Mouse (Mus musculus): ENCODE data around the gene Cdk1.
"Not testable (repeated sequence)": the region's sequence is repeated elsewhere in the genome, so short reads cannot be mapped to it uniquely, and the experiment has no call there.

Gene Cdk1

DNA sequence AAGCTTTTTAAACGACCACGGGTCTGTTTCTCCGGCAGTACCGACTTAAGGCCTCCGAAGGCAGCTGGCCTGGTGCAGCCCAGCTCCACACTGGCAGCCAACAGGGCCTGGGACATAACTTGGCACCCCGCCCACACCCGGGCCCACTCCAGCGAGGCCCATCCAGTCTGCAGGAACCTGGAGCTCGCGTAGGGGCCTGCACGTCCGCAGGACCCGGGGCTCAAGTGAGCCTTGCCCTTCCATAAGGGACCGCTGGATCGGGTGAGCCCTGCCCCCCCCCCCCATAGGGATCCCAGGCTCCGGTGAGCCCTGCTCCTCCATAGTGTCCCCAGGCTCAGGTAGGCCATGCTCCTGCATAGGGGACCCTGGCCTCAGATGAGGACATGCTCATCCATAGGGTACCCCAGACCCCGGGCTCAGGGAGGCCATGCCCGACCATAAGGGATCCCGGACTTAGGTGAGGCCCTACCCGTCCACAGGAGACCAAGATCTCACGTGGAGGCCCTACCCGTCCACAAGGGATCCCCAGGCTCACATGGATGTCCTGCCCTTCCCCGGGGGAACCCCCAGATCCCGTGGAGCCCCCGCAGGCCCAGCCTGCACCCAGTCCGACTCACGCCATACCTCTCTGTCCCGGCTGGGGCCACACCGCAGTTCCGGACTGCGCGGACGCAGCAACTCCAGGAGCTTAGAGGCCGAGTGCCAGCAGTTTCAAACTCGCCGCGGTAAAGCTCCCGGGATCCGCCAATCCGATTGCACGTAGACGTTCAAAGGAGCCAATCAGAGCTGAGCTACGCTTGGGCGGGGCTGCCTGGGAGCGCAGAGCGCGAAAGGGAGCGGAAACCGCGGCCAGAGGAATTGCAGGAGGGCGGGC is at the start of gene Cdk1:
Cdk1 (minus strand) TSS at position 727 of the 874 bp plus-strand sequence.
- peak; percentile 89 for DNase-seq (ENCODE audit: low read depth)

DNA sequence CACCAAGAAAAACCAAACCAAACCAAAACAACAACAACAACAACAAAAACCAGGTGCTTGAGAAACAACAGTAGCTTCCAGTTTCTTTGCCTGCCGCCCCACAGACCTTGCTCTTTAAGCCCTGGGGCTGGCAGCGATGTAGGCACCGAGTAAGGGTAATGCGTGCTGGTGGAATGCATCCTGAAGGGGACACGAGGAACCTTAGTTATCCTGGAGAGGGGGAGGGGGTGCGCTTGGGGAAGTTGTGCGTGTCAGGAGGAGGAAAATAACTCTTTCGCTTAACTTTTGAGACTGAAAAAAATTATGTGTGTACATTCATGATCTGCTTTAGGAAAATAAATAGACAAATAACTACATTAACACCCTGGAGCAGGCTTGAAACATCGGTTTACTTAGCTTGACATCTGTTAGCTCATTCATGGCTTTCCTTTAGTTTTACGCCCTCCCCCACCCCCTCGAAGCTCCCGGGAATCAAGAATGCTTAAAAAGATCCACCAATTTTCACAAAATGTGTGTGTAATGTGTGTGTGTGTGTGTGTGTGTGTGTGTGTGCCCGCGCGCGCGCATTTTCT is 47.2 kb upstream of the Cdk1 start:
- DNase-seq (ENCODE audit: low read depth) = no peak

DNA sequence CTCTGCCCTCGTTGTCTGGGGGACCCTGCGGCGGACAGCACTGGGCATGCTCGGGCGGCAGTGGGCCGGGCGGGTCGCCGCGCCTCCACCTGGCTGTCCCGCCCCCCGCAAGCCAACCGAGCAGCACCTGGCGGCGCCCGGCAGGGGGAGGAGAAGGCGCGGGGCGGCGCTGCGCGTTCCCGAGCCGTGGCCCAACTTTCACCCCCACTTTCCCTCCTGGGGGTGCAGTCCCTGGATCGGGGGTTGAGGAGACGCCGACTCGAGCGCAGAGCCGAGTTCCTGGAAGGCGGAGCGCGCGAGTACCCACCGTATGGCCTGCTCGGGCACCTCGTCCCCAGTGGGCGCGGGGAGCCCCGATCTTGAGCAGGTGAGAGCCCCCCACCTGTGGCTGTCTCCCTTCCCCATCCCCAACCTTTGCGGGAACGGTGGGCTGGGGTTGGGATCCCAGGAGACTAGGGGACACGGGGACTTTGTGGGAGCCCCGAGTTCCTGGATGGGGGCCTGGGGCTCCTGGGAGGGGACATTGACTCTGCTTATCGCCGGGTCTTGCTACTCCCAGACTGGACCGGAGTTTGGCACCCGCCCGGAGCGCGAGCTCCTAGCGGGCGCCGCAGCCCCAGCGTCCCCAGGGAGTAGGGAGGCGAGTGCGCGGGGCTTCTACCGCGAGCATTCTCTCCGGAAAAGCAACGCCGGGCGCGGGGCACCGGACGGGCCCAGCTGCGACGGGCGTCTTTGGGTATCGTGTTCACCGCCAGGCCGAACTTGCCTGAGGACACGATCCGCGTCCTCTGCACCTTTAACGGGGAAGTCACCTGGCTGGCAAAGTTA is 46.2 kb upstream of the Cdk1 start, which contains the start of gene Ank3:
Ank3 (plus strand) TSS at position 11 of the 828 bp plus-strand sequence.
- DNase-seq (ENCODE audit: low read depth) = no peak

DNA sequence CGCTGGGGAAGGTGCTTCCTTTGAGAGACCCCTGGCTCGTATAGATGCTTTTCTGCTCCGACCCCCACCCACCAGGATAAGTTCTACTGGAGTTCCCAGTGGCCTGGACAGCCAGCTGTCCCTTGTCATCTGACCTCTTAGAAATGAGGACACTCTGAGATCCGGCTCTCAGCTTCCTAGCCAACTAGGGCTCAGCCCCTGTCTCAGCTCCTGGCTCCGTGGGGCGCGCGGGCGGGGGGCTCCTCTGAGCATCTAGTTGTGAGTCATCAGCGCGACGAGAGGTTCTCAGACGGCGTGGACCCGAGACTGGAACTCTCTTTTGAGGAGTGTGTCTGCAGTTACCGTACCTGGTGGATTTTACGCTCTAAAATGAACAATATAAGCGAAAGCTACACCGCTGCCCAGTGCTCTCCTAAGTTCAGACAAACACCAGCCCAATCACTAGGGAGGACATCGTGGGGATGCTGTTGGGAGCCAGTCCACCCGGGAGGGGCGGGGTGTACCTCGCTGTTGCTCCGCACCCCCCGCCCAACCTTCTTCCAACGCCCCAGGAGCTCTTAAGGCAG is 45.5 kb upstream of the Cdk1 start:
- DNase-seq (ENCODE audit: low read depth) = no peak

DNA sequence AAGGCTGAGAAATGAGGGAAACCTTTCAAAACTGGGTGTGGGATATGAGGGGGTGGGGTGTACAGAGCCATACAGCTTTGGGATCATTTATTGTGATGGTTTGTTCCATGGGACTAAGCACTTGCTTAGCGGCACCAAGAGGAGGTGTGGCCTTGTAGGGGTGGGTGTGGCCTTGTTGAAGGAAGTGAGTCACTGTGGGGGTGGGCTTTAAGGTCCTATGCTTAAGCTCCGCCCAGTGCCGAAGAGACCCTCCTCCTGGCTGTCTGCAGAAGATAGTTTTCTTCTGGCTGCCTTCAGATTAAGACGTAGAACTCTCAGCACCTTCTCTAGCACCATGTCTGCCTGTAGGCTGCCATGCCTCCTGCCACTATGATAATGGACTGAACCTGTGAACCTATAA is 36.8 kb upstream of the Cdk1 start:
- DNase-seq (ENCODE audit: low read depth) = no peak

DNA sequence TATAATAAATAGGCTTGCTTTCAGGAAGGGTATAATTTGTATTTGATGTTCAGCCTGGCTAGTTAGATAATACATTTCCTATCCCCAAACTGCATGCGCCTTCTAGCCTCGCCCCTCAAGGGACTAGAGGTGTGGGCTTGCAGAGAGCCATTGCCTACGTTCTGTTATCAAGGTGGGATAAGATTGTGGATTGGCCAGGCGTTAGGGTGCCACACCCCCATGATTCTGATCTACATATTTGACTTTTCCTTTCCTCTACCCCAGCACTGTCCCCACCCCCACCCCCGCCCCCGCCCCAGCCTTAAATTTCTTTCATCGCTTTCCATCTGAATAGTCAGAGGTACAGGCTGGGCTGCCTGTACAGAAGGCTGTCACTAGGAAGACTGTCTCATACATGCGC is 34.0 kb upstream of the Cdk1 start:
- no peak for DNase-seq (ENCODE audit: low read depth)

DNA sequence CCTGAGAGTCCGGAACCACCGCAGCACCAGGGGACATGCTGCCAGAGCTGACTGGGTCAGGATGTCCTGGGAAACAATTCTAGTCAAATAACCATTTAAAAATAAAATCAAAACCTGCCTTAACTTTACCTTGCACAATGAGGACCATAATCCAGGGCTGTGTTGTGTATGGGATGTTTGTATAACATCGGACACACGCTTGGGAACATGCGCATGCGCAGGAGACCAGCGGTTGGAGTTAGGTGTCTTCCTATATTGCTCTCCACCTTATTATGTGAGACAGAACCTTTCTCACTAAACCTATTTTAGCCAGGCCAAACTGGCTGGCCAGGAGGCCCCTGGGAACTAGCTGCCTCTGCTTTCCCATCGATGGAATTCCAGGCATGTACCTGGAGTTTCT is 32.4 kb upstream of the Cdk1 start:
- no peak for DNase-seq (ENCODE audit: low read depth)

DNA sequence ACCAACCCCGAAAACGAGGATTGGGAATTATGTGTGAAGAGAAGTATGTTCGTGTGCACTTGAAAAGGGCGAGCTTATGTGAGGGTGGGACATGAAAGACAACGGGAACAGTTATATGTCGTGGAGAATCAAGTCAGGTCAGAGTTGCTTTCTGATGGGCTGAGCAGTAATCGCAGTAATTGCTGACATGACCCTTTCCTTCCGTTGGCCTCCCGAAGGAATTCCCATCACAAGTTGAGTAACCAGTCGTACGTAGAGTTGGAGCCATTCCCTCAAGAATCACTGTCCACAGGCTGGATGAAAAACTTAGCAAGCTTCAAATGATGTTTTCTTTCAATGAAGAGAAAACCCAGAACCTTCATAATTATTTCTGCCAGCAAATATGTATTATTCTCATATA is 31.9 kb upstream of the Cdk1 start:
- no peak for DNase-seq (ENCODE audit: low read depth)

DNA sequence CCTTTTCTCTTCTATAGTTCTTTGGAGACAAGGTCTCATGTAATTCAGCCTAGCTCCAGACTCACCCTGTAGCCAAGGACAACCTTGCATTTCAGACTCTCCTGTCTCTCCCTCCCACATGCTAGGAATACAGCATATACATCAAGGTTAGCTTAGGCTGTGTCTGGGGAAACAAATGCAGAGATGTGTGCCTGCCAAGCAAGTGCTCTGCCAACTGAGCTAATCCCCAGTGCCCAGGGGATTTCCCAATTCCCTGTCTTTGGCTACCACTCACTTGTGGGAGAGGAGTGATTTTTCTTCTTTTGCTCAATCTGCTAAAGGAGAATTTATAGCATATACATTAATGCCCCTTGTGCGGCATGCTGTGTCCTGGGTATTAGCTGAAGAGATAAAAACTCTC is 30.4 kb upstream of the Cdk1 start:
- DNase-seq (ENCODE audit: low read depth) = no peak

DNA sequence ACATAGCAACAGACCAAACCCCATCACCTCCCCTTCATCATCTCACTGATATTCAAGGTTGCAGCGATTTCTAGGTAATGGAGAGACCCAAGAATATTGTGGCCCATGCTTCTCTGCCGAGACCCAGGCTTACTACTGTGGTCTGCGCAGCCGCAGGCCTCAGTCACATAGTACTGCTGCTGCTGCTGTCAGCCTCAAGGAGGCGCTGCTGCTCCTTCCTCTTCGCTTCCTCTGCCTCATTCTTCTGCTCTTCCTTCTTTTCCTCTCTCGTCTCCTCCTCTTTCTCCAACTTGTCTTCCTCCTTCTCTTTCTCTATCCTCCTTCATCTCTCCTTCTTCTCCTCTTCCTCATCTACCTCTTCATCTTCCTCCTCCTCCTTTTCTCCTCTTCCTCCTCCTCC is 22.4 kb upstream of the Cdk1 start:
- DNase-seq (ENCODE audit: low read depth) = no peak

DNA sequence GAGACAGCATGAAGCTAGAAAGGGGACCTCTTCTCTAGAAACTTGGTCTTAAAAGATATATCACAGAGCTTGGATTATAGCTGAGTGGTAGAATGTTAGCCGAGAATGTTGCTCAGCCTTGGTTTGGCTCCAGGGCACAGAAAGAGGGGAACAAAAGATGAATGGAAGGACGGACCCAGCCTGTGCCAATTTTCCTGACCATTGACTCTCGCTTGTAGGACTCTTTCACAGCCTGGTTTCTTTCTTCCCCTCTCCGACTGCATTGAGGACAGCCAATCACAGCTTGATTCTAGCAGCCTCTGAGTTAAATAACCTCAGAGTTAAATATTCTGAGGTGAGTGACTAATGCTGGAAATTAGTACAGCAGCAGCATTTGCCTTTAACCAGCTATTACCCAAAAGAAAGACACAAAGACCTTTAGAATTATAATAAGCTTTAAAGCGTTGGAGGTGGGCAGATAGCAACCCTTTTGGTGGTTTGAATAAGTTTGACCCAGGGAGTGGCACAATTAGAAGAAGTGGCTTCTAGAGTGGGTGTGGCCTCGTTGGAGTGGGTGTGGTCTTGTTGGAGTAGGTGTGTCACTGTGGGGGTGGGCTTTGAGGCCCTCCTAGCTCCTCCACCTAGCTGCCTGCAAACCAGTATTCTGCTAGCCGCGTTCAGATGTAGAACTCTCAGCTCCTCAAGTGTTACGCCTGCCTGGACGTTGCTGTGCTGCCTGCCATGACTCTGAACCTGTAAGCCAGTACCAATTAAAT is 21.2 kb upstream of the Cdk1 start:
- no peak for DNase-seq (ENCODE audit: low read depth)

DNA sequence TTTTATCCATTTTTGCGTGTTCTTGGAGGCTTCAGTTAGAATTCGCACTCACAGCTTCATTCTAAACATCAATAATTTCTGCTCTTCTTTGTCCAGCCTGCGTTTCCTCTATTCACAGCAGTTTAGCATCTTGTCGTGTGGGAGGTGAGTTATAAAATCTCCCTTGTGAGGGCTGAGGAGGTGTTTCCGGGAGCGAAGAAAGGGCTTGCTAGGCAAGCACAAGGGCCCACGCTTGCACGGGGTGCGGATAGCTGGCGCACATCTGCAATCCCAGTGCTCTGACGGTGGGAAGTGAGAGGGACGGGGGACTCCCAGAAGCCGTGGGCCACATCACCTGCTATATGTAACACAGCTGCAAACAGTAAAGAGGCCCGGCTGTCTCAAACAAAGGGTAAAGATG is 19.3 kb upstream of the Cdk1 start:
- DNase-seq (ENCODE audit: low read depth) = no peak

DNA sequence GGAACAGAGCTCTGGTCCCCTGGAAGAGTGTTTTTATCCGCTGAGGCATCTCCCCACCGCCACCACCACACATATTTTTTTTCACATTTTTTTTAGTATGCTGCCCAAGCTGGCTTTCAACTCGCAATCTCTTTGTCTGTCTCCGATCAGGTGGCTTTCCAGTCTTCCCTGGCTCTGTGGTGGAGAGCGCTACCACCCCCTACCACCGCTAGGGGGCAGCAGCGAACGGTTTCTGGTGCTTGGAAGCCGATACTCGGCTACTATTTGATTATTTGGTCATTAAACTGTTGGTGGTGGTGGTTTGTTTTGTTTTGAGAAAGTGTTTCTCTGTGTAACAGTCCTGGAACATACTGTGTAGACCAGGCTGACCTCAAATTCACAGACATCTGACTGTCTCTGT is 18.7 kb upstream of the Cdk1 start:
- DNase-seq (ENCODE audit: low read depth) = no peak

DNA sequence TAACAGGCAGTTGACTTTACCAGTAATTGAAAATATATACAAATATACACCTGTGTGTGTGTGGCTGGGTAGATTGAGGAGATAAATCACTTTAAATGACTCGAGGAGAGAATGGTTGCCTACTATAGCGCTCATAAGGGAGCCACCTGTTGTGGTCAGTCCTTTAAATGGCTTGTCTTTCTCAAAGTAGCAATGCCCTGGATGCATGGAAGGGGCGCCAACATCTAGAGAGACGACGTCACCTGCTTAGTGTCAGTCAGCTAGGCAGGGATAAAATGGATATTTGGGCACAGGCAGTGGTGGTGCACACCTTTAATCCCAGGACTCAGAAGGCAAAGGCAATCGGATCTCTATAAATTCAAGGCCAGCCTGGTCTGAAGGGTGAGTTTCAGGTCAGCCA is 16.6 kb upstream of the Cdk1 start:
- no peak for DNase-seq (ENCODE audit: low read depth)

DNA sequence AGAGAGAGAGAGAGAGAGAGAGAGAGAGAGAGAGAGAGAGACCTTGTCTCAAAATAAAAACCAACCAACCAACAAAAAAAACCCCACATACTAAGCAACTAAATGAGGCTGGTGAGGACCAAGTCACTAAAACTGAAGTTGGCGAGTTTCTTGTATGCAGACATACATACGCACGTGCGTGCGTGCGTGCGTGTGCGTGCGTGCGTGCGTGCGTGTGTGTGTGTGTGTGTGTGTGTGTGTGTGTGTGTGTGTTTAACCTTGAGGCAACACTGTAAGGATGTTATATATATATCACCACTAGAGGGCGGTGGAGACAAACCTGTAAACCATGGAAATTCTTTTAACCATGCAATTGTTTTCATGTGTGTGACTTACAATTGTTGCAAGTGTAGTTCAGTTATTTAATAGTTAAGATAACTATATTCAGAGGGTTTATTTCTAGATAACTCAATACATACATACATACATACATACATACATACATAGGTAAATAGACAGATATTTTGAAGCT is 14.2 kb upstream of the Cdk1 start:
- no peak for DNase-seq (ENCODE audit: low read depth)

DNA sequence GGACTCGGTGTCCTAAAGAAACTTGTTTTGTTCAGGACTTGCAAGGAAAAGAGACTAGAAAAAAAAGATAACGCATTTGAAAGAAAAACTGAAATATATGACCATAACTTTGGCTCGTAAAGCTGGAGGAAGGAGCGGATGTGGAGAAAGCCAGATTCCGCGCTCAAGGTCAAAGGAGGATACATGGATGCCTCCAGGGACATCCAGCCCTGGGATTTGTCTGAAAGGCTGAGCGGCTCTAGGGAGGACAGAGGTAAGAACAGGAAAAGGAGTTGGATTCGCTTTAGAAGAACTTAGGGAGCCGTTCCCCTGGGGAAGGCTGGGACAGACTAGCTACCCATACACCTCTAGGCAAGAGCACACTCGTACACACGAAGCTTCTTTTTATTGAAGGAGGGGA is 13.5 kb upstream of the Cdk1 start:
- DNase-seq (ENCODE audit: low read depth) = no peak

DNA sequence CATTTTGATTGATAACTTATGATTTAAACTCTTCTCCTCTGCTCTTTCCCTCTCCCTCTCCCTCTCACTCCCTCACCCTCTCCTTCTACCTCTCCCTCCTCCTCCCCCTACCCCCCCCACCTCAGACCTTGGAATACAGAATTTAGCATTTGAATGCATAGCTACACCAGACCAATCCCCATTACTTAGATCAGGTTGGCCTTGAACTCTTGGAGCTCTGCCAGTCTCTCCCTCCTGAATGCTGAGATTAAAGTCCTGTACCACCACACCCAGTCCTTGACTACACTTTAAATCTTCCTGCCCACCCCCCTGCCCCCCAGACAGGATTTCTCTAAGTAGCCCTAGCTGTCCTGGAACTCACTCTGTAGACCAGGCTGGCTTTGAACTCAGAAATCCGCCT is 6.9 kb upstream of the Cdk1 start:
- no peak for DNase-seq (ENCODE audit: low read depth)

DNA sequence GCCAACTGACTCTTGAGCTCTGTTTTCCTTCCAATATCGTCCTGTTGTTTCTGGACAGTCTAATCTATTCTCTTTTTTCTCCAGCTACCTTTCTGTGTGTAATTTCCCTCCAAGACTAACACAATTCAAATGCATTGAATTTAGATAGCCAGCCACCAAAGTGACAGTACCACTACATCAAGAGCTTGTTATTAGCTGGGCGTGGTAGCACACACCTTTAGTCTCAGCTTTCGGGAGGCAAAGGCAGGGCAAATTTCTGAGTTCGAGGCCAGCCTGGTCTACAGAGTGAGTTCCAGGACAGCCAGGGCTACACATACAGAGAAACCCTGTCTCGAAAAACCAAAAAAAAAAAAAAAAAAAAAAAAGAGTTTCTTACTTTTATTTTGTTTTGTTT is 345 bp upstream of the Cdk1 start:
- not testable (repeated sequence) for DNase-seq (ENCODE audit: low read depth)

DNA sequence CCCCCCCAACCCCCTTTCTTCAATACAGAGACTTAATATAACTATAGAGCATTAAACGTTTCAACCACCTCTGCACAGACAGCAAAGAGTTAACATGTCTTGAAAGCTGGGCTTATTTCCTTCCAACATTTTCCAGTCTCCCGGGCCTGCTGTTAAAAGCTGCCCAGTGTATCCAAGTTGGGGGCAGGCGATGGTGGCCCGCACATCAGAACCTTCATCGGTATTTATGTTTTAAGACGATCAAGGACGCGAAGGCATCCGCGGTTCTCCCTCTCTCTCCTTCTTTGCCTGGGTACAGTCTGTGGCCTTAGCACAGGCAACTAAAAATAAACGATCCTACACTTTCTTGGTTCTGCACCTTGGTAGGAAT is 911 bp downstream of the Cdk1 start:
- no peak for DNase-seq (ENCODE audit: low read depth)

DNA sequence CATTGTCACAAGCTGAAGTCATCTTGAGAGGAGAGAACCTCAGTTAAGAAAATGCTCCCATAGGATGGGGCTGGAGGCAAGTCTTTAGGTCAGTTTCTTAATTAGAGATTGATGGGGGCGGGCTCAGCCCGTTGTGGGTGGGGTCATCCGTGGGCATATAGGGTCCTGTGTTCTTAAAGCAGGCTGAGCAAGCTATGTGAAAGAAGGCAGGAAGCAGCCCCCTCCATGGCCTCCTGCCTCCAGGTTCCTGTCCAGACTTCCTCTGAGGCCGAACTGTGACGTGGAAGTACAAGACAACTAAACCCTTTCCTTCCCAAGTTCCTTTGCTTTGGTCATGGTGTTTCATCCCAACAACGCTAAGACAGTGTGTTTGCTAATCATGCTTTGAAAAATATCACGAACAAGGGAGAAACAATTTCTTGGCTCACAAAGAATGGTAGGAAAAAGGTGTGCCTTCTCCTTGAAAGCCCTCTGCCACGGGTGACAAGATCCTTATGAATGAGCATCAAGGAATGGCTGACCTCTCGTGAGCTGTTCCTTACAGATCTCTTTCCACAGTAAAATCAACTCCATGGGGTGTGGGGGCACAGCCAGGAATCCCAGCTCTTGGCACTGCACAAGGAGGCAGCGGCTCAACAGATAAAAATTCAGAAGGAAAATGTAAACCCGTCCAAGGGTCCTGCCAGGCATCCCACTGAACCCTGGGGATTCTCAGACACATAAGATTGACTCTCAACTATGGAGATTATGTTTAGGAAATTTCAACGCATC is 1.5 kb downstream of the Cdk1 start:
- DNase-seq (ENCODE audit: low read depth) = no peak

DNA sequence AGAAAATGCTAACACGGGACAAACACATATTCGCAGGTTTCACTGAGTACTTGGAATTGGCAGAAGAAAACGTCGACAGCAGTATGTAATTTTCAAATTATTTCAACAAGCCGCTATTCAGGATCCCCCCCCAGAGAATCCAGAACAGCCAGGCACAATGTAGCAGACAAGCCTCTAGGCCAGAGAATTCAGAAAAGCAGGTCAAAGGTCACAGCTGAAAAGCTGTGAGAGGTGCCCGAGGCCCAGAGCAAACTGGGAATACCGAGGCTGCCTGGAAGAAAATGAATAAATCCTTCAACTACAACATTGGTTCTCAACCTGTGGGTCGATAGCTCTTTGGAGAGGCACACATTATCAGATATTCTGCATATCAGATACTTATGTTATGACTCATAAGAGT is 4.5 kb downstream of the Cdk1 start:
- no peak for DNase-seq (ENCODE audit: low read depth)

All from c-Kit-positive CD71-negative TER-119-negative erythroid progenitor cells, embryonic 14.5 days (primary cell).